Mouse (Mus musculus) E14TG2a.4 (cell line): ENCODE measurements around the gene Sys1.

Experiments
- CTCF ChIP-seq: conservative IDR thresholded peaks from 2 replicates; pipeline ENCODE4 v1.5.1; 2014; ENCODE audit warnings: low read length
- NANOG ChIP-seq: IDR thresholded peaks from 2 replicates; pipeline ENCODE4 v1.6.1; 2014; ENCODE audit warnings: borderline replicate concordance, low read length, mixed read lengths

DNA sequence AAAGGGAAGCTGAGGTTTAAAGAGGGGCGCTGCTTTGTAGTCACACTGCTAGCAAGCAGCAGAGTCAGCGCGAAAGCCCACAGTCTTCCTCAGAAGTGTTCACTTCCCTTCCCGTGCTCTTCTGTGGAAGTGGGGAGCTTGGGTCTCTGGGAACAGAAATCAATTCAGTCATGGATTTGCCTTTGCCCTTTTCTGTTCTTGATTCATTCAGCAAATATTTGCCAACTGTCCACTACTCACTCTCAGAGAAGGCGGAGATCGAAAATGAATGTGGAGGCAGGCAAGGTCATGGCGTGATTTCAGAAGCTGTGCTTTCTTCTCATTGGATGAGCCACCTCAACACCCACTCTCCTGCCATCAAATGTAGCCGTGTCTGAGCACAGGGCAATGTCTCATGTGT, 1.8 kb downstream of the Sys1 start:
- no peak for TF ChIP-seq CTCF
- no peak for TF ChIP-seq NANOG
